Mouse (Mus musculus): ENCODE measurements around the gene Rps5. TPM values are rescaled to one million over a fixed set of nuclear protein-coding genes. Genes with fewer than 3 reads are reported as not detected.
"Not testable (repeated sequence)": the region's sequence is repeated elsewhere in the genome, so short reads cannot be mapped to it uniquely, and the experiment has no call there.

The Rps5 gene
- polyA plus RNA-seq, 1 experiment from 2014 or later, result 1,008 TPM

DNA sequence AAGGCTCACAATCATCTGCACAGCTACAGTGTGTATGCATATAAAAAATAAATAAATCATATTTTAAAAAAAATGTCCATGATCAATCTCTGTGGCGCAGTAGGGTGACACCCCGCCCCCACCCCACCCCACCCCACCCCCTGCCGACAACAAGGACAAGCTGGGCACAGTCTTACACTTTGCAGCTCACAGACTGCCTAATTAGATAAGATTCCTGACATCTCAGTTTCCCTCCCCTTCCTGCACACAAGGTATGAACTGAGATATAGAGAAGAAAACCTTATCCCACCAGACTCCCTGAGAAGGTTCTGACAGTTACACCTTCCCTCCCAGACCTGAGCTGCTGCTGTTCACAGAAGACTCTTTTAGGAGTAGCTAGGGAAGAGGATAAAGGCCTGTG is 12.7 kb downstream of the Rps5 start:
- Histone ChIP-seq H3K9me3 (no peaks in the 10 kb centered on the region), H3K36me3 (no peaks in the 10 kb centered on the region), H3K4me2 (no peak overlapping the region), H3K9ac (no peak overlapping the region), H3K4me1 (no peaks in the 10 kb centered on the region), H3K27ac (no peak overlapping the region), H3K4me3 (no peak overlapping the region), H3K27me3 (no peaks in the 10 kb centered on the region)
- 63% methylated on average over 3 of the region's 3 CpGs for WGBS
- no peak for ATAC-seq (ENCODE audit: borderline replicate concordance, extremely low read depth, low FRiP score, low TSS enrichment)

DNA sequence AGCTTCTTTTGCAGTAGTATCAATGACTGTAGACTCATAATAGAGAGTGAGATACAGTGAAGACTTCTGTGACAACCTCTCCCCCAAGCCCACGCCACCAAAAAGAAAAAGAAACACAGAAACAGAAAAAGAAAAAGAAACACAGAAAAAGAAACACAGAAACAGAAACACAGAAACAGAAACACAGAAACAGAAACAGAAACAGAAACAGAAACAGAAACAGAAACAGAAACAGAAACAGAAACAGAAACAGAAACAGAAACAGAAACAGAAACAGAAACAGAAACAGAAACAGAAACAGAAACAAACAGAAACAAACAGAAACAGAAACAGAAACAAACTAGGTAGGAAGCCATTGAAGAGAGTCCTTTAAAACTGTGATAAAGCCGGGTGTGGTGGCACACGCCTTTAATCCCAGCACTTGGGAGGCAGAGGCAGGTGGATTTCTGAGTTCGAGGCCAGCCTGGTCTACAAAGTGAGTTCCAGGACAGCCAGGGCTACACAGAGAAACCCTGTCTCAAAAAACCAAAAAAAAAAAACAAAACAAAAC is 15.2 kb downstream of the Rps5 start:
- not testable (repeated sequence) for H3K9me3 ChIP-seq; ATAC-seq (ENCODE audit: borderline replicate concordance, extremely low read depth, low FRiP score, low TSS enrichment); H3K4me1 ChIP-seq; H3K36me3 ChIP-seq; H3K4me3 ChIP-seq; H3K9ac ChIP-seq; H3K27me3 ChIP-seq; H3K27ac ChIP-seq; H3K4me2 ChIP-seq
- WGBS, result 83% methylated on average over 4 of the region's 4 CpGs

DNA sequence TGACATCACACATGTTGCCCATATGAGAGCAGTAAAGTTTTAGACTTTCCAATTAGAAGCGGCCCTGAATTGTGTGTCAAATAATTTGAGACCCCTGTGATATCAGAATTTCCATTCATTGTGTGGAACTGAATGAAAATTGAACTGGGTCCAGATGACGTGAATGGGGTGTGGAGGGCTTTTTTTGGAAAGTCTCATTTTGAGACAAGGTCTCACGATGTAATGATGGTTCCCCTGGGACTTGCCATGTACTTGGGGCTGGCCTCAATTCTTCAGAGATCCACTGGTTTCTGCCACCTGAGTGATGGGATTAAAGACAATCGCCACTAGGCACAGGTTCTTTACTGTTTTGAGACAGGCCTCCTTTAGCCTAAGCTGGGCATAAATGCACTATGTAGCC is 18.5 kb downstream of the Rps5 start:
- Histone ChIP-seq H3K4me1 (no peaks in the 10 kb centered on the region), H3K9me3 (no peaks in the 10 kb centered on the region), H3K4me2 (no peak overlapping the region), H3K27ac (no peak overlapping the region), H3K9ac (no peak overlapping the region), H3K4me3 (no peak overlapping the region), H3K27me3 (no peaks in the 10 kb centered on the region), H3K36me3 (no peaks in the 10 kb centered on the region)
- ATAC-seq (ENCODE audit: borderline replicate concordance, extremely low read depth, low FRiP score, low TSS enrichment), result no peak
- 79% methylated on average over 4 of the region's 4 CpGs for WGBS

DNA sequence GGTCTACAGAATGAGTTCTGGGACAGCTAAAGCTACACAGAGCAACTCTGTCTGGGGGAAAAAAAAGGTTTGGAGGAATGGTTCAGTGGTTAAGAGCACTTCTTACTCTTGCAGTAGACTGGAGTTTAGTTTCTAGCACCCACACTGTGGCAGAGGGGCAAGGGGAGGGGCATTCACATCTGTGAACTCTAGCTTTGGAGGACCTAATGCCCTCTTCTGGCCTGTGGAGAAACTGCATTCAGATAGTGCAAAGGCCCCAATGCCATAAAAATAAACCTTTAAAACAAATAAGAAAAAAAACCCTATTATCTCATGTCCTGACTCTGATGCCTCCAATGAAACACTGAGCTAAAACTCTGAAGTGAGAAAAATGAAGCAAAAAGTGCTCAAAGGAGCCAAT is 21.4 kb downstream of the Rps5 start:
- no peak overlapping the region for H3K27ac ChIP-seq
- no peaks in the 10 kb centered on the region for H3K9me3 ChIP-seq
- H3K27me3 ChIP-seq, result no peaks in the 10 kb centered on the region
- no peaks in the 10 kb centered on the region for H3K36me3 ChIP-seq
- no peak overlapping the region for H3K4me2 ChIP-seq
- H3K4me1 ChIP-seq, result no peaks in the 10 kb centered on the region
- H3K4me3 ChIP-seq, result no peak overlapping the region
- no peak overlapping the region for H3K9ac ChIP-seq
- ATAC-seq (ENCODE audit: borderline replicate concordance, extremely low read depth, low FRiP score, low TSS enrichment), result no peak

DNA sequence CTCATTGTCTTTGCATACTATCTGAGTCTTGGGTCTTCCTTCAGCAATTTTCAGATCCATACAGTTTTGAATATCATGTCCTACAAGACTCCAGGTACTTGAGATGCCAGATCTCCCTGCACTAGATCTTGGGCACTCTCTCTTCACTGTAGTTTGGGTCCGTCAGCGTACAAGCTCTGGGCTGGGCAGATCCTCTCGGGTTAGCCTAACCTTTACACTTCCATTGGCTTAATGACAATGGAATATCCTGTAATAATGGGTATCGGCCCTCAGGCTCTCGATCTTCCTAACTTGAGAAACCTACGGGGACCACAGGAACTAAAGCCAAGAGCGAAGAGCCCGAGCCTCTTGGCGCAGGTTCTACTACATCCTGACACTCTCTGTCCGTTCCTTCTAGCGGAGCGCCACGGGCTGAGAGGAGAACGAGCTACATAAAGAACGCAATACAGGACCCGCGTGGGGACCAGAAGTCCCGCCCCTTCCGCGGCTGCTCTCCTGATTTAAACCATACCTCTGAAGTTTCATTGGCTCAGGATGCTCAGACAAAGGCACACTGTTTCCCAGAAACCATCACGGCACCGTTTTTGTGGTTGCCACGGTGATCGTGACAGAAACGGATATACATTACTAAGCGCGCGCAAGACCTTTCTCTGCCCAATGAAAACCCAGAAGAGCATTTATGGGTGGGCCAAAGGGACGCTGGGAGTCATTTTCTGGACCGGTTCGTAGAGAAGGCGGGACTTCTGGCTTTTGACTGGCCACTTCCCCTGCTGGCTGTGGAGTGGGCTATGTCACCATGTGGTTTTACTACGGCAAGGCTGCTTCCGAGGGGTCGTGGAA is 27.2 kb downstream of the Rps5 start:
- peak; percentile 97 for ATAC-seq (ENCODE audit: borderline replicate concordance, extremely low read depth, low FRiP score, low TSS enrichment)
- peak overlapping the region; percentile 79 for H3K4me2 ChIP-seq
- peak overlapping the region; percentile 42 for H3K4me3 ChIP-seq
- no peaks in the 10 kb centered on the region for H3K36me3 ChIP-seq
- H3K9me3 ChIP-seq, result no peaks in the 10 kb centered on the region
- peak overlapping the region; percentile 81 for H3K27ac ChIP-seq
- H3K27me3 ChIP-seq, result no peaks in the 10 kb centered on the region
- WGBS, result 7% methylated on average over 35 of the region's 35 CpGs
- peak overlapping the region; percentile 56 for H3K9ac ChIP-seq
- H3K4me1 ChIP-seq, result peaks cover 7% of the 10 kb centered on the region

DNA sequence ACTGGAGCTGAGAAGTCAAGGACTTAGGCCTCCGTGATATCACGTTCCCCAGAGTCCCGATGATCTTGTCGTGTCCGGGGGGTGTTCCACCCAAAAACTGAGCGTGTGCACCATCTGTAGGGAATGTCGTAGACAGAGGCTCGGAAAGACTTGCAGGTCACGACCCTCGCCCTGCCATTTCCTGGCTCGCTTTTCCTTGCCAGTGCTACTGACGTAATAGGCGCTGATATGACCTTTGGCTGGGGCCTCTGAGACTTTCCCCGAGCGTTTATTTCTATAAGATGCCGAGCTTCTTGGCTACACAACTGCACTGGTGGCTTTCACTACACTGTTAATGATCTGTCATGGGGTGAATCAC is 27.8 kb downstream of the Rps5 start:
- H3K4me1 ChIP-seq, result peaks cover 7% of the 10 kb centered on the region
- ATAC-seq (ENCODE audit: borderline replicate concordance, extremely low read depth, low FRiP score, low TSS enrichment), result peak; percentile 70
- H3K9me3 ChIP-seq, result no peaks in the 10 kb centered on the region

DNA sequence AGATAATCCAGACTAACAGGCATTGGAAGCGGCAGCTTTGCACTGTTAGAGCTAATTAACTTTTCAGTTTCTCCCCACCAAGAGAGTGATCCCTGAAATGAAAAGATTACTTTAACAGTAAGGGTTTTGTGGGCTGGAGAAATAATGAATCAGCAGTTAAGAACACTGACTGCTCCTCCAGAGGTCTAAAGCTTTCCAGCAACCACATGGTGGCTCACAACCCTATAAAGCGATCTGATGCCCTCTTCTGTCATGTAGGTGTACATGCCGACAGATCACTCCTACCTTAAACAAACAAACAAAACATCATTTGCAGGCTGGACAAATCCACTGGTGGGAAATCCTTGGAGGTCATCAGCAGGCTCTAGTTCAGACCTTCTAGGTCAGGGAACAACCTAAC is 32.8 kb downstream of the Rps5 start:
- no peak overlapping the region for H3K4me2 ChIP-seq
- peaks cover 7% of the 10 kb centered on the region for H3K4me1 ChIP-seq
- ATAC-seq (ENCODE audit: borderline replicate concordance, extremely low read depth, low FRiP score, low TSS enrichment), result no peak
- no peaks in the 10 kb centered on the region for H3K9me3 ChIP-seq
- H3K27me3 ChIP-seq, result no peaks in the 10 kb centered on the region
- H3K27ac ChIP-seq, result no peak overlapping the region
- no peak overlapping the region for H3K4me3 ChIP-seq
- H3K36me3 ChIP-seq, result no peaks in the 10 kb centered on the region
- no peak overlapping the region for H3K9ac ChIP-seq
- WGBS, result 45% methylated on average over 3 of the region's 3 CpGs

More for the DNA sequence above, 27.8 kb downstream of the Rps5 start:
- 4% methylated on average over 16 of the region's 16 CpGs for WGBS
- peak overlapping the region; percentile 53 for H3K9ac ChIP-seq
- no peaks in the 10 kb centered on the region for H3K27me3 ChIP-seq
- peak overlapping the region; percentile 65 for H3K27ac ChIP-seq
- peak overlapping the region; percentile 42 for H3K4me3 ChIP-seq
- H3K4me2 ChIP-seq, result peak overlapping the region; percentile 79
- H3K36me3 ChIP-seq, result no peaks in the 10 kb centered on the region

DNA sequence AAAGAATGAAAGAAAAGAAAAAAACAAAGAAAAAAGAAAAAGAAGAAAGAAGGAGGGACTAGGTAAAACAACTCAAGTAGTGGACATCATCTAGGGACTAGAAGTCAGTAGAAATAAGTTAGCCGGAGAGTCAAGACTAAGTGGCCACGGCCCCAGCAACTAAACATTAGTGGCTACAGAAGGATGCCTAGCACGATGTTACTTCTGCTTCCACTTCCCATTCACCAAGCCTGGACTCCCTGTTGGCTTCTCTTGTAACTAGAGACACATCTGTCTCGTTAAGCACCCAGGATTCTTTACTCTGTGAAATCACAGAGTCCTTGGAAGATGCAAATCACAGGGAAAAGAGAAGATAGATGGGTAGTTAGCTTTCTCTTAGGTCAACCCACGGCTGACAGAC is 35.4 kb downstream of the Rps5 start:
- H3K4me2 ChIP-seq, result no peak overlapping the region
- H3K36me3 ChIP-seq, result no peaks in the 10 kb centered on the region
- no peak overlapping the region for H3K4me3 ChIP-seq
- H3K27me3 ChIP-seq, result no peaks in the 10 kb centered on the region
- H3K4me1 ChIP-seq, result peaks cover 8% of the 10 kb centered on the region; the same call in 1 of the 2 replicates
- no peak overlapping the region for H3K27ac ChIP-seq
- 69% methylated on average over 5 of the region's 5 CpGs for WGBS
- H3K9ac ChIP-seq, result no peak overlapping the region
- H3K9me3 ChIP-seq, result no peaks in the 10 kb centered on the region
- ATAC-seq (ENCODE audit: borderline replicate concordance, extremely low read depth, low FRiP score, low TSS enrichment), result no peak

DNA sequence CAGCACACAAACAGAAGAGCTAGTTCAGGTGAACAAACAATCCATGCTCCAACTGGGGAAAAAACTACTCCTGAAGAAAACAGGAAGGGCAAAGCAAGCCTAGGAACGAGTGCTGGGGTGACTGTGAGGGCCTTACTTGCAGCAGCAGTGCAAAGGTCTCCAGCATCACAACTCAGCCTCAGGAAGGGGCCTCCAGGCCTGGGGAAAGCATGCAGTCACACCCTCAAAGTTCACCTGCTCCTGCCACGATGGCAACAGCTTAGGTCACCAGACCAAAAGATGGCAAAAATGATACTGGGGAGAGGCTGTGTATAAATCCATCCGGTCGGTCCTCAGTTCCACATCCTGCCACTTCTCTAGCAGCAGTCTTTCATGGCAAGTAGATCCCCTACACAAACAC is 36.9 kb downstream of the Rps5 start:
- Histone ChIP-seq H3K4me3 (no peak overlapping the region), H3K27me3 (no peaks in the 10 kb centered on the region), H3K9ac (no peak overlapping the region), H3K27ac (no peak overlapping the region), H3K4me1 (peaks cover 9% of the 10 kb centered on the region; the same call in 1 of the 2 replicates), H3K36me3 (no peaks in the 10 kb centered on the region), H3K9me3 (no peaks in the 10 kb centered on the region), H3K4me2 (no peak overlapping the region)
- 81% methylated on average over 4 of the region's 4 CpGs for WGBS
- no peak for ATAC-seq (ENCODE audit: borderline replicate concordance, extremely low read depth, low FRiP score, low TSS enrichment)

DNA sequence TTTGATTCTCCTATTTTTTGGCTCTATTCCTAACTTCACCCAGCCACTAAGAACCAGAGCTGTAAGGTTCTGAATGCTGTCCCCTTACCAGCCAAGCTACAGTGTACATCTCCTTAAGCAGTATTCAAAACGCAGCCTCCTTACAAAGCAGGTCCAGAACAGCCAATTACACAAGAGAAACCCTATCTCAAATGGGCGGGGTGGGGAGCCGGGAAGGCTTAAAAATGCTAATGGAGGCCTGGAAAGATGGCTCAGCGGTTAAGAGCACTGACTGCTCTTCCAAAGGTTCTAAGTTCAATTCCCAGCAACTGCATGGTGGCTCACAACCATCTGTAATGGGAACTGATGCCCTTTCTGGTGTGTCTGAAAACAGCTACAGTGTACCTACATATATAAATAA is 37.6 kb downstream of the Rps5 start:
- no peak for ATAC-seq (ENCODE audit: borderline replicate concordance, extremely low read depth, low FRiP score, low TSS enrichment)
- H3K36me3 ChIP-seq, result no peaks in the 10 kb centered on the region
- H3K27me3 ChIP-seq, result no peaks in the 10 kb centered on the region
- no peak overlapping the region for H3K4me2 ChIP-seq
- peaks cover 9% of the 10 kb centered on the region for H3K4me1 ChIP-seq
- no peak overlapping the region for H3K27ac ChIP-seq
- H3K4me3 ChIP-seq, result no peak overlapping the region
- 20% methylated on average over 4 of the region's 4 CpGs for WGBS
- no peaks in the 10 kb centered on the region for H3K9me3 ChIP-seq
- no peak overlapping the region for H3K9ac ChIP-seq

DNA sequence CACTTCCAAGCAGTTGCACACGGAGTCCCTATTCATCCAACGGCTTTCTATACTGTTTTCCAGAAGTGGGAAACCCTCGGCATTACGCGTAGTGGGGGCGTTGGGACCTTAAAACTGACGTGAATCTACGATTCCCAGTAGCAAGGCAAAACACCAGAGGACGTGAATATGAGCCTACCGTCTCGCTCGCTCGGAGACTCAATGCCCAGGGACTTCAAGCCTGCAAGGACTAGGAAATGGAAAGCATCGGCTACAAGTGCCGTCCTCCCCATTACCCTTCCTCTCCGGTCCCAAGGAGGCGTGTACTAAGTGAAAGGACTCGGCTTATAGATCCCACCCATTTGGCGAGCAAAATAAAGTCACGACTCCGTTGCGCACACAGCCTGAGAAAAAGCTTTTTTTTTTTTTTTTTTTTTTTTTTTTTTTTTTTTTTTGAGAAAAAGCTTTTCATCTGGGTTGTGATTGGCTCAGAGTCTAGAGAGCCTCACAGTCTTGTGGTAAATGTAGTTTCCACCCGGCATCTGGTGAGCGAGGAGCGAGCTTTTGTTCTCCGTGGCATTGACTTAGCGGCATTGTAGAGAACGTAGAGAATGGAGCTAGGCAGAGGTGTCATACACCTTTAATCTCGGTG is 39.5 kb downstream of the Rps5 start:
- 1% methylated on average over 29 of the region's 29 CpGs for WGBS
- no peaks in the 10 kb centered on the region for H3K36me3 ChIP-seq
- H3K9ac ChIP-seq, result peak overlapping the region; percentile 45
- peak; percentile 73 for ATAC-seq (ENCODE audit: borderline replicate concordance, extremely low read depth, low FRiP score, low TSS enrichment)
- peak overlapping the region; percentile 54 for H3K4me3 ChIP-seq
- peaks cover 17% of the 10 kb centered on the region for H3K4me1 ChIP-seq
- no peaks in the 10 kb centered on the region for H3K27me3 ChIP-seq
- no peaks in the 10 kb centered on the region for H3K9me3 ChIP-seq
- peak overlapping the region; percentile 87 for H3K27ac ChIP-seq
- peak overlapping the region; percentile 78 for H3K4me2 ChIP-seq

DNA sequence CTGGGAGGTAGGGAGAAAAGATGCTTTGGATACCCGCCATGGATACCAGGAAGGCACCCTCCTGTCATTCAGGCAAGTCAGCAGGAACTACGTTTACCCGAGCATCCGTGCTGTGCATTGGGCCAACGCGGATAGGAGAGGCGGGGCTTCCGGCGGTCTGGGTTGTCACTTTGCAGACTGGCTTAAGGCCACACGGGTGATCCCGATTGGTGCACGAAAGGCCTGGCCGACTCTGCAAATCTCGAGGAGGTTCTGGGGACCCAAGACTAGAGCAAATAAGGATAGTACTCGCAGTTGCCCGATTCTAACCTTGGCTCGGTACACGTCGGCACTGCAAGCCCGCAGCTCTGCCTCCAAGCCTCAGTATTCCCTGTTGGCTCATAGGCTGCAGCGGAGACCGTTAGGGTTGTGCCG is 43.6 kb downstream of the Rps5 start, which contains the start of gene Zfp324:
TSS of gene Zfp324 (plus strand) at position 161 of the 414 bp plus-strand sequence.
- Histone ChIP-seq H3K27ac (peak within 1 kb of the TSS; percentile 94), H3K9ac (peak within 1 kb of the TSS; percentile 94), H3K27me3 (no peaks in the 10 kb centered on the region), H3K36me3 (peaks cover 22% of the 10 kb centered on the region), H3K4me3 (peak within 1 kb of the TSS; percentile 91), H3K9me3 (no peaks in the 10 kb centered on the region), H3K4me2 (peak within 1 kb of the TSS; percentile 93), H3K4me1 (peaks cover 29% of the 10 kb centered on the region)
- under 1% methylated on average over 23 of the region's 23 CpGs for WGBS
- peak; percentile 92 for ATAC-seq (ENCODE audit: borderline replicate concordance, extremely low read depth, low FRiP score, low TSS enrichment)

Data from lung, embryonic 15.5 days (tissue).